Mouse (Mus musculus) right cerebral cortex, postnatal 4 days (tissue): ENCODE data around the gene Hes1.
"Not testable (repeated sequence)": the region's sequence is repeated elsewhere in the genome, so short reads cannot be mapped to it uniquely, and the experiment has no call there.

Experiments used
- DNase-seq: peaks from one replicate; pipeline ENCODE4 v3.0.0-alpha.2; 2022

The Hes1 gene

GRCm38 (mm10) chr16:30073317-30073716 is 9.1 kb downstream of the Hes1 start:
- no peak for DNase-seq

- no peak for DNase-seq
Measured at GRCm38 (mm10) chr16:30081498-30081897, 17.3 kb downstream of the Hes1 start.

GRCm38 (mm10) chr16:30081980-30082379 is 17.8 kb downstream of the Hes1 start:
- no peak for DNase-seq

GRCm38 (mm10) chr16:30082965-30083364 is 18.8 kb downstream of the Hes1 start:
- no peak for DNase-seq

- no peak for DNase-seq
Measured at GRCm38 (mm10) chr16:30083536-30083935, 19.4 kb downstream of the Hes1 start.

GRCm38 (mm10) chr16:30088646-30089045 is 24.5 kb downstream of the Hes1 start:
- DNase-seq: no peak

GRCm38 (mm10) chr16:30090200-30090865 is 26.1 kb downstream of the Hes1 start:
- no peak for DNase-seq

GRCm38 (mm10) chr16:30096050-30096449 is 31.9 kb downstream of the Hes1 start:
- no peak for DNase-seq

GRCm38 (mm10) chr16:30096475-30096874 is 32.3 kb downstream of the Hes1 start:
- no peak for DNase-seq

GRCm38 (mm10) chr16:30099124-30099523 is 34.9 kb downstream of the Hes1 start:
- DNase-seq: no peak

GRCm38 (mm10) chr16:30102149-30102915 is 38.1 kb downstream of the Hes1 start:
- DNase-seq: no peak

- no peak for DNase-seq
Measured at GRCm38 (mm10) chr16:30102982-30103381, 38.8 kb downstream of the Hes1 start.

- no peak for DNase-seq
Measured at GRCm38 (mm10) chr16:30103495-30103894, 39.3 kb downstream of the Hes1 start.

GRCm38 (mm10) chr16:30104363-30104762 is 40.2 kb downstream of the Hes1 start:
- no peak for DNase-seq

GRCm38 (mm10) chr16:30105476-30105875 is 41.3 kb downstream of the Hes1 start:
- no peak for DNase-seq

- DNase-seq: not testable (repeated sequence)
Measured at GRCm38 (mm10) chr16:30108167-30108566, 44.0 kb downstream of the Hes1 start.

- DNase-seq: no peak
Measured at GRCm38 (mm10) chr16:30110466-30110865, 46.3 kb downstream of the Hes1 start.

GRCm38 (mm10) chr16:30111069-30111468 is 46.9 kb downstream of the Hes1 start:
- DNase-seq: no peak

- DNase-seq: no peak
Measured at GRCm38 (mm10) chr16:30111566-30111965, 47.4 kb downstream of the Hes1 start.

- no peak for DNase-seq
Measured at GRCm38 (mm10) chr16:30113170-30113569, 49.0 kb downstream of the Hes1 start.

GRCm38 (mm10) chr16:30113800-30114199 is 49.6 kb downstream of the Hes1 start:
- no peak for DNase-seq

GRCm38 (mm10) chr16:30114451-30114850 is 50.3 kb downstream of the Hes1 start:
- no peak for DNase-seq
